9 mouse cellular contexts compared by ENCODE assay signal in genomic region chr10:95680153-95681057, GRCm38 (mm10). TPM values are rescaled to one million over a fixed set of nuclear protein-coding genes. Genes with fewer than 3 reads are reported as not detected.
DNase-seq lines count a peak whose midpoint lies in the region; ATAC-seq lines count a peak whose summit lies in the region.
"Had no signal": no experiment of that assay in that cellular context is flagged by ENCODE, and none has a peak within 500 bp of the region (broad histone marks: within the 10 kb centered on the region; RNA-seq: fewer than 3 reads in every experiment).

No protein-coding gene starts in this region.

- peak overlapping the region; percentile 21 for H3K4me3 ChIP-seq in midbrain, embryonic 12.5 days

- peaks cover 19% of the 10 kb centered on the region for H3K4me1 ChIP-seq in midbrain, embryonic 12.5 days

- H3K9ac ChIP-seq in midbrain, embryonic 12.5 days (replicated peaks): no peak overlapping the region

- H3K9me3 ChIP-seq in midbrain, embryonic 12.5 days: no peaks in the 10 kb centered on the region

- DNase-seq in left cerebral cortex, postnatal 14 days (ENCODE audit: low spot score in 2 of 2): peak; percentile 40 to 64
- no peak for DNase-seq in left cerebral cortex, adult 18-20 months (ENCODE audit: low spot score in 2 of 2)
- DNase-seq in fibroblast of lung, adult 2 months (ENCODE audit: low read depth): peak; percentile 79
- DNase-seq in heart, postnatal 25 days (ENCODE audit: low spot score): peak; percentile 33
- peak; percentile 72 to 82 for DNase-seq in kidney, postnatal 36 days
- no peak for DNase-seq in B cell, adult 2 months
- DNase-seq in thymus, postnatal 4 days: no peak

- H3K27me3 ChIP-seq in midbrain, embryonic 12.5 days: peaks cover 9% of the 10 kb centered on the region; the same call in 1 of the 2 replicates

- H3K27ac ChIP-seq in midbrain, embryonic 12.5 days (replicated peaks): no peak overlapping the region

- H3K36me3 ChIP-seq in midbrain, embryonic 12.5 days: no peaks in the 10 kb centered on the region

- H3K4me2 ChIP-seq in midbrain, embryonic 12.5 days (replicated peaks): peak overlapping the region; percentile 38

- intact Hi-C loops in left cerebral cortex, postnatal 14 days (cut with DNase I): loop anchor here (5.0 kb wide), 1 partner anchor 118 kb away; the partner anchor contains the start of gene Nudt4
- intact Hi-C loops in heart, postnatal 25 days (cut with DNase I): no loop called here

- no peak for ATAC-seq in midbrain, embryonic 12.5 days (ENCODE audit: low FRiP score, low read depth)

- WGBS in midbrain, embryonic 12.5 days: 46% methylated on average over 28 of the region's 28 CpGs

RNA-seq across cellular contexts. Expression of gene Anapc15-ps, which starts 7.2 kb away (rescaled TPM):
- total RNA-seq in left cerebral cortex, postnatal 14 days (2021): not detected
- total RNA-seq in left cerebral cortex, adult 18-20 months (2021): not detected
- total RNA-seq in heart, postnatal 25 days (2021): not detected
- polyA plus RNA-seq in midbrain, embryonic 12.5 days (2016; fragmentation: Nextera tagmentation; extraction: Ambion mirVana): not detected in 2 replicates
- polyA plus RNA-seq: limb, embryonic 11.5 days had no signal

Comparison
In these comparisons a context has a peak if more than half of its experiments do, and no peak if none do; other contexts are left out.
1. DNase-seq: peak in left cerebral cortex, postnatal 14 days (2 of 2), fibroblast of lung, adult 2 months (single experiment), heart, postnatal 25 days (single experiment) and kidney, postnatal 36 days (2 of 2); none in left cerebral cortex, adult 18-20 months (0 of 2), B cell, adult 2 months (0 of 2) and thymus, postnatal 4 days (single experiment).